Mouse (Mus musculus) embryonic facial prominence, embryonic 12.5 days (tissue): ENCODE measurements around the gene Ppp1r8. TPM values are rescaled to one million over a fixed set of nuclear protein-coding genes. Genes with fewer than 3 reads are reported as not detected.

Experiments used
- ATAC-seq: fragments of 200-750 bp; cut with Nextera tagmentation; 2 replicates; pipeline ENCODE4 v1.8.0; 2017; ENCODE audit not compliant: insufficient number of reproducible peaks, insufficient read depth, low FRiP score, low TSS enrichment
- H3K27ac ChIP-seq: fragments of 300-500 bp; sonication (generic); 2 replicates; pipeline ENCODE4 v1.5.1; 2016; ENCODE audit warnings: mild to moderate bottlenecking
- H3K27me3 ChIP-seq: fragments of 300-500 bp; sonication (generic); 2 replicates; pipeline ENCODE4 v1.6.1; 2016; ENCODE audit warnings: mild to moderate bottlenecking, moderate library complexity
- H3K36me3 ChIP-seq: fragments of 300-500 bp; sonication (generic); 2 replicates; pipeline ENCODE4 v1.6.1; 2016; ENCODE audit warnings: mild to moderate bottlenecking
- H3K4me1 ChIP-seq: fragments of 300-500 bp; sonication (generic); 2 replicates; pipeline ENCODE4 v1.6.1; 2016
- H3K4me2 ChIP-seq: fragments of 300-500 bp; sonication (generic); replicated peaks from 2 replicates; pipeline ENCODE4 v1.6.1; 2016; ENCODE audit warnings: mild to moderate bottlenecking, moderate library complexity
- H3K4me3 ChIP-seq: fragments of 300-500 bp; sonication (generic); 2 replicates; pipeline ENCODE4 v1.5.1; 2016; ENCODE audit warnings: mild to moderate bottlenecking
- H3K9ac ChIP-seq: fragments of 300-500 bp; sonication (generic); 2 replicates; pipeline ENCODE4 v1.6.1; 2016; ENCODE audit warnings: mild to moderate bottlenecking, moderate library complexity
- H3K9me3 ChIP-seq: fragments of 300-500 bp; sonication (generic); 2 replicates; pipeline ENCODE4 v1.6.1; 2016; ENCODE audit warnings: mild to moderate bottlenecking, moderate library complexity
- WGBS: fragments of 180-500 bp; shearing (Covaris S2); methylation state at CpG from one replicate; pipeline ENCODE4 v1.1.7; 2016; 5-methylcytosine and 5-hydroxymethylcytosine counted together
- polyA plus RNA-seq: library from polyadenylated mRNA; unstranded; fragments of >200 nt; fragmentation: Nextera tagmentation; extraction: Ambion mirVana; gene quantifications from 2 replicates; pipeline ENCODE4 v1.2.1, GENCODE M21; 2016

The Ppp1r8 gene
- polyA plus RNA-seq, 1 experiment from 2014 or later = 58.6 TPM

- Histone ChIP-seq H3K27me3 (no peaks in the 10 kb centered on the region), H3K36me3 (peaks cover 15% of the 10 kb centered on the region), H3K9me3 (no peaks in the 10 kb centered on the region), H3K4me2 (peak overlapping the region; percentile 71), H3K4me1 (peaks cover 13% of the 10 kb centered on the region), H3K27ac (no peak overlapping the region), H3K9ac (peak overlapping the region; percentile 96; the same call in 1 of the 2 replicates), H3K4me3 (peak overlapping the region; percentile 94)
- ATAC-seq = no peak
- WGBS = 61% methylated on average over 1 of the region's 1 CpGs
Measured at GRCm38 (mm10) chr4:132843705-132844071, 719 bp upstream of the Ppp1r8 start.

DNA sequence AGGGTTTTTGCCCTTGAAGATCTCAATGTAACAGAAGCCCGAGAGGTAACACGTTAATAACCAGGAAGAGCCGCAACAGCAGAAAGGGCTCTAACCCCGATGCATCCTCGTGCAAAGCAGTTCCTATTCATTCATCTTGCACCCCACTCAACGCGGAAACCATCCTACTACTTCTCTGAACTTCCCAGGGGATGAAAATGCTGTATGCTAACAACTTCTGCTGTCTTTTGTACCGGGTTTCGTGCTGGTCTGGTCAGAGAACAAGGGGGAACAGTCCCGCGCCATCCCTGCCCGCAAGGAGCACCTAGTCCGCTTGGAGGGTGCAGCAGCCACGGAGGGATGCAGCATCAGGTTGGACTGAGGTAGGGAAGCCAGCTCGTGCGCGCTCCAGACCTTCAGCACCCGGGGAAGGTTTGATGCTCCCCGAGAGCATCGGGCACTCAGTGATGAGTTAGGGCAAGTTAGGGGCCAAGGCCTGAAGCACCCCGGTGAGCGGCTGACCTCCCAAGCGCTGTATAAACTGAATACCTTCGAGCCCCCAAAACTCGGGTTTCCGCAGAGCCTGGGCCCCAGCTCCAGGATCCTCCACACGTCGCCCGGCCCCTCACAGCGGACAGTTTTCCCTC is 575 bp downstream of the Ppp1r8 start:
- Histone ChIP-seq H3K4me3 (peak overlapping the region; percentile 94), H3K4me1 (peaks cover 13% of the 10 kb centered on the region), H3K9ac (peak overlapping the region; percentile 96), H3K27me3 (no peaks in the 10 kb centered on the region), H3K27ac (peak overlapping the region; percentile 79), H3K9me3 (no peaks in the 10 kb centered on the region), H3K36me3 (peaks cover 28% of the 10 kb centered on the region), H3K4me2 (peak overlapping the region; percentile 71)
- WGBS = under 1% methylated on average over 30 of the region's 30 CpGs
- ATAC-seq = peak; percentile 19; the same call in 1 of the 2 replicates

- H3K4me1 ChIP-seq = peaks cover 13% of the 10 kb centered on the region
- H3K4me3 ChIP-seq = peak overlapping the region; percentile 94
- peak overlapping the region; percentile 96 for H3K9ac ChIP-seq
- WGBS = 75% methylated on average over 3 of the region's 3 CpGs
- peaks cover 37% of the 10 kb centered on the region for H3K36me3 ChIP-seq
- H3K4me2 ChIP-seq = peak overlapping the region; percentile 71
- H3K9me3 ChIP-seq = no peaks in the 10 kb centered on the region
- H3K27ac ChIP-seq = no peak overlapping the region
- H3K27me3 ChIP-seq = no peaks in the 10 kb centered on the region
- ATAC-seq = no peak
Measured at GRCm38 (mm10) chr4:132841493-132841892, 1.5 kb downstream of the Ppp1r8 start.

DNA sequence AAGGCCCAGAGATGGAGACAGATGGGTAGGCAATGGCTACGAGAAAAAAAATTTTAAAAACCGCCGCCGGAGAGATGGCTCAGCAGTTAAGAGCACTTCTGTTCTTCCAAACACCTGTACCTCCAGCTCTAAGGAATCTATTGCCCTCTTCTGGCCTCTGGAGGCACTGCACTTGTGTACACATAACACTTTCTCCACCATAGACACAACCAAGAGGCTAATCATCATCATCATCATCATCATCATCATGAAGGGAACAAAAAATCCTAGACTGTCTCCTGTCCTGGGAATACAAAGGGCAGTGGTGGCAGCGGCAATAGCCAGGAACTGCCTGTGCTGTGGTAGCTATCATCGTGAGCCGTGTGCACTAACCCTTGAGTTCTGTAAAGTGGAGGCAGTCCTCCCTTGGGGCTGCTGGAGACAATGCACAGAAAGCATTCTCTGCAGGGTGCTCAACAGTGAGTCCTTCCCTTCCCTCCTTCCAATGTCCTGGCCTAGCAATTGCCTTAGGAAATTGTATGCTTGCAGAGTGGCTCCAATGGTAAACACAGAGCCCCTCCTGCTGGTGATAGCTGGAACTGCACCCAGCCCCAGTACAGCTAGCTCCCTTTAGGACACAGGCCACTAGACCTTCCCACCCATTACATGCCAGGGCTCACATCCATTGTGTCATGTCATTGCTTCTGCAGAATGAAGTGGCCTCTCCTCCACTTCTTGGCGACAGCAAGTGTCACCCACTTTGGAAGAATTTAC is 19.2 kb downstream of the Ppp1r8 start:
- no peak overlapping the region for H3K9ac ChIP-seq
- H3K27ac ChIP-seq = no peak overlapping the region
- H3K9me3 ChIP-seq = peaks cover 12% of the 10 kb centered on the region
- no peak for ATAC-seq
- 74% methylated on average over 8 of the region's 8 CpGs for WGBS
- no peak overlapping the region for H3K4me3 ChIP-seq
- no peak overlapping the region for H3K4me2 ChIP-seq
- H3K36me3 ChIP-seq = peaks cover 39% of the 10 kb centered on the region
- H3K27me3 ChIP-seq = no peaks in the 10 kb centered on the region
- no peaks in the 10 kb centered on the region for H3K4me1 ChIP-seq

GRCm38 (mm10) chr4:132818442-132818841 is 24.5 kb downstream of the Ppp1r8 start:
- Histone ChIP-seq H3K4me2 (no peak overlapping the region), H3K4me3 (no peak overlapping the region), H3K9me3 (peaks cover 12% of the 10 kb centered on the region), H3K27me3 (no peaks in the 10 kb centered on the region), H3K4me1 (no peaks in the 10 kb centered on the region), H3K9ac (no peak overlapping the region), H3K27ac (no peak overlapping the region), H3K36me3 (no peaks in the 10 kb centered on the region)
- 55% methylated on average over 2 of the region's 2 CpGs for WGBS
- no peak for ATAC-seq

DNA sequence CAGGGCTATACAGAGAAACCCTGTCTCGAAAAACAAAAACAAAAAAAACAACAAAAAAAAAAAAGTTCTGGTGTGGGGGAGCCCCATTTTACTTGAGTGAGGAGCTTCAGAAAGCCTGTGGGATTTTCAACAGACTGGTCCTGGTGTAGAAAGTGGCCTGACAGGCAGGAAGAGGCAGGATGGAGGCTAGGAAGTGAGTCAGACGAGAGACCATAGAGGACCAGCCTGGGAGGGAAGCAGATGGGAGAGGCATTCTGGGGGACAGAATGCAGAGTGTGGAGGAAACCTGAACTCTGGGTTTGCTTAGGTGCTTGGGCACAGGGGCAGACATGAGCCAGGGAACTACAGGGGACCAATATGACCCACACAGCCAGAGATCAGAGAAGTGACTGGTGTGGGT is 26.1 kb downstream of the Ppp1r8 start:
- no peak overlapping the region for H3K9ac ChIP-seq
- no peak for ATAC-seq
- no peak overlapping the region for H3K4me3 ChIP-seq
- no peaks in the 10 kb centered on the region for H3K36me3 ChIP-seq
- H3K4me1 ChIP-seq = no peaks in the 10 kb centered on the region
- no peaks in the 10 kb centered on the region for H3K27me3 ChIP-seq
- H3K27ac ChIP-seq = no peak overlapping the region
- H3K9me3 ChIP-seq = peaks cover 12% of the 10 kb centered on the region
- 53% methylated on average over 2 of the region's 2 CpGs for WGBS
- no peak overlapping the region for H3K4me2 ChIP-seq

DNA sequence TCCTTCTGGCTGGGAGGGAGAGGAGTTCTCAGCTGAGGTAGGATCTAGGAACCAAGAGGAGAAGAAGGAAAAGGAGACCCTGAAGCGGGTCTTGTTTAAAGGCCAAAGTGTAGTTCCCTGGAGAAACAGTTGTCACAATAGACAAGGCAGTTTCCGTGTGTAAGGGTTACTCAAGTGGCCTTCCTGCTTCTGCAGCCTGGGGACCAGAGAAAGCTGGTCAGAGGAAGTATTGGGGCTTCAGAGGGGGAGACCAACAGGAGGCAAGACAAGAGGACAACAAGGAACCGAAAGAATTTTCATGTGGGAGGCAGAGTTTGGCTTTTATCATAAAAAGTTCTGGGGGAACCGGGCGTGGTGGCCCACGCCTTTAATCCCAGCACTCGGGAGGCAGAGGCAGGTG is 26.6 kb downstream of the Ppp1r8 start:
- H3K4me3 ChIP-seq = no peak overlapping the region
- H3K4me2 ChIP-seq = no peak overlapping the region
- H3K27me3 ChIP-seq = no peaks in the 10 kb centered on the region
- peaks cover 12% of the 10 kb centered on the region for H3K9me3 ChIP-seq
- H3K36me3 ChIP-seq = no peaks in the 10 kb centered on the region
- no peak overlapping the region for H3K27ac ChIP-seq
- H3K4me1 ChIP-seq = no peaks in the 10 kb centered on the region
- WGBS = 80% methylated on average over 7 of the region's 7 CpGs
- ATAC-seq = no peak
- no peak overlapping the region for H3K9ac ChIP-seq

- no peaks in the 10 kb centered on the region for H3K9me3 ChIP-seq
- no peak overlapping the region for H3K4me3 ChIP-seq
- no peak for ATAC-seq
- H3K27me3 ChIP-seq = no peaks in the 10 kb centered on the region
- H3K27ac ChIP-seq = no peak overlapping the region
- H3K4me2 ChIP-seq = no peak overlapping the region
- 90% methylated on average over 5 of the region's 5 CpGs for WGBS
- no peaks in the 10 kb centered on the region for H3K4me1 ChIP-seq
- H3K36me3 ChIP-seq = no peaks in the 10 kb centered on the region
- H3K9ac ChIP-seq = no peak overlapping the region
Measured at GRCm38 (mm10) chr4:132809621-132810020, 33.3 kb downstream of the Ppp1r8 start.

DNA sequence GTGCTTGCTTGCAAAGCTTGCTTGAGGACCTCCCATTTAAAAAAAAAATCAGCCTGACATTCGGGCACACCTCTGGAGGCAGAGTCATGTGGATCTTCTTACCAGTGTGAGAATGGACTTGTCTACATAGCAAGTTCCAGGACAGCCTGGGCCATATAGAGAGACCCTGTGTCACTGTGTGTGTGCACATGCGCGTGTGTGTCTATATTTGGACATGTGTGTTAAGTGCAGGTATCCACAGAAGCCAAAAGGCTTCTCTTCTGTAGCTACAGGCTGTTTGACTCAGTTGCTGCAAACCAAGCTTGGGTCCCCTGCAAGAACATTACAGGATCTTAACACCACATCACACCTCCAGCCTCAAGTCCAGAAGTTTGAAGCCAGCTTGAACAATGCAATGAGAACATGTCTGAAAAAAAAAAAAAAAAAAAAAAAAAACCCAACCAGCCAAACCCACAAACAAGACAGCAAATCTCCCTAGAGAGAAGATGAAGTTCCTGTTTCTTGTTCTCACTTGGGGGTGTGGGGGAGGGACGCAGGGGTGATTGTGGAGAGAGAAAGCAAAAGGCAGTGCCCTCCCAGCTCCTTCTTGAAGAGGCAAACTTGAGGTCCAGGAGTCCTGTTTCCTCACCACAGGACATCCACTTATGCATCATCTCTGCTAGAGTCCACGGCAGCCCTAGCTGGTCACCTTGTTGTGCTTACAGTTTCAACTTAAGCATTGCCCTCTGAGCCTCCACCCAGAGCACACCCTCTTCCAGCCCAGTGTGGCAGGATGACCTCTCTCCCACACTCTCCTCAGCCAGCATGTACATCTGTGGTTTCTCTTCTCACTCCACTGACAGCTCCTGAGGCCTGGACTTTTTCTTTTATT is 35.0 kb downstream of the Ppp1r8 start:
- Histone ChIP-seq H3K27ac (no peak overlapping the region), H3K27me3 (no peaks in the 10 kb centered on the region), H3K4me1 (no peaks in the 10 kb centered on the region), H3K4me2 (no peak overlapping the region), H3K36me3 (no peaks in the 10 kb centered on the region), H3K4me3 (no peak overlapping the region), H3K9me3 (no peaks in the 10 kb centered on the region), H3K9ac (no peak overlapping the region)
- ATAC-seq = no peak
- 76% methylated on average over 5 of the region's 5 CpGs for WGBS

- H3K4me3 ChIP-seq = no peak overlapping the region
- no peaks in the 10 kb centered on the region for H3K9me3 ChIP-seq
- H3K9ac ChIP-seq = no peak overlapping the region
- no peak overlapping the region for H3K4me2 ChIP-seq
- no peak overlapping the region for H3K27ac ChIP-seq
- H3K4me1 ChIP-seq = no peaks in the 10 kb centered on the region
- H3K36me3 ChIP-seq = no peaks in the 10 kb centered on the region
- 84% methylated on average over 7 of the region's 7 CpGs for WGBS
- no peak for ATAC-seq
- no peaks in the 10 kb centered on the region for H3K27me3 ChIP-seq
Measured at GRCm38 (mm10) chr4:132806620-132807191, 36.3 kb downstream of the Ppp1r8 start.

DNA sequence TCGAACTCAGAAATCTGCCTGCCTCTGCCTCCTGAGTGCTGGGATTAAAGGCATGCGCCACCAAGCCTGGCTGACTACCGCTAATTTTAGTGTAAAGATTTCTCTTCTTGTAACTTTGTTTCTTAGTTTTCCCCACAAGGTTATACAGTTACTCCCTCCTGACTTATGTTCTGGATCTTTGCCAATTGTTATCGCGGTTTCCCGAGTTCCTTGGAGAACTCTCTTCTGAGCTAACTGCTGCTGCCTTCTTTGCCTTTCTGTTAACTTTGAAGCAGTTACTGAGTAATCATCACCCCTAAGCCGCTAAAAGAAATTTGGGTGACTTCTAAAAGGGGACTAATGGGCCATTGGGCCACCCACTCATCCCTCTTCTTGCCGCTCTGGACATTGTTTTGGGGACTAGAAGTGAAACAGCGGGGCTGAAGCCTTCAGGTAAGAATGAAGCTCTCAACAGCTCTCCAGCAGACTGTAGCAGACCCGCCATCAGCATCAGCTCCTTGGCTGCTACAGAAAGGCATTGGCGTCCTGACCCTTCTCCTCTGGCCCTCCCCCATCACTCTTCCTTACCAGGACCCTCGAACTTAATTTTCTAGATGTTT is 37.3 kb downstream of the Ppp1r8 start:
- no peak overlapping the region for H3K4me2 ChIP-seq
- 85% methylated on average over 12 of the region's 12 CpGs for WGBS
- no peaks in the 10 kb centered on the region for H3K36me3 ChIP-seq
- no peak overlapping the region for H3K4me3 ChIP-seq
- no peaks in the 10 kb centered on the region for H3K4me1 ChIP-seq
- no peak for ATAC-seq
- no peaks in the 10 kb centered on the region for H3K9me3 ChIP-seq
- H3K27me3 ChIP-seq = no peaks in the 10 kb centered on the region
- no peak overlapping the region for H3K27ac ChIP-seq
- H3K9ac ChIP-seq = no peak overlapping the region
